Mouse (Mus musculus) CH12.LX (cell line): ENCODE measurements around the gene Lim2.
"Not testable (repeated sequence)": the region's sequence is repeated elsewhere in the genome, so short reads cannot be mapped to it uniquely, and the experiment has no call there.

Experiments used
- CTCF ChIP-seq, 2 experiments: IDR thresholded peaks in 1 of 2; conservative IDR thresholded peaks in 1 of 2; 2 replicates each; pipeline ENCODE4 v1.5.1; 2011 to 2012; ENCODE audit warnings: low read depth in 2 of 2, low read length in 2 of 2, improper control_type of control experiment in 1 of 2, inconsistent platforms in 1 of 2, mild to moderate bottlenecking in 1 of 2, moderate library complexity in 1 of 2
- UBTF ChIP-seq: IDR thresholded peaks from 2 replicates; pipeline ENCODE4 v1.6.1; 2012; ENCODE audit warnings: low read depth, mild to moderate bottlenecking, inconsistent platforms, low read length, improper control_type of control experiment, moderate library complexity
- ZNF384 ChIP-seq: IDR thresholded peaks from 2 replicates; pipeline ENCODE4 v1.6.1; 2012; ENCODE audit warnings: low read depth, low read length, improper control_type of control experiment, inconsistent platforms

DNA sequence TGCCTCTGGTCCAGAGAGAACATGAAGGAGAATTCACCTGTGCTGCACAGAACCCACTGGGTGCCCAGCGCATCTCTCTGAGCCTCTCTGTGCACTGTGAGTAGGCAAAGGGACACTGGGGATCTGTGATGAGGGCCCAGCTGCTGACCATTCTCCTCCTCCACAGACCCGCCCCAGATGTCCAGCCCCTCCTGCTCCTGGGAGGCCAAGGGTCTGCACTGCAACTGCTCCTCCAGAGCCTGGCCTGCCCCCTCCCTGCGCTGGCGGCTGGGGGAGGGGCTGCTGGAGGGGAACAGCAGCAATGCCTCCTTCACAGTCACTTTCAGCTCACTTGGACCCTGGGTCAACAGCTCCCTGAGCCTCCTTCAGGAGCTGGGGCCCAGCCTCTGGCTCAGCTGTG lies 15.7 kb upstream of the Lim2 start:
- not testable (repeated sequence) for TF ChIP-seq UBTF; CTCF (conservative IDR thresholded peaks at IDR 0.05 in 1 of 2, IDR thresholded peaks at IDR 0.05 in 1 of 2; ENCODE audit: low read depth in 2 of 2, low read length in 2 of 2); ZNF384
